Mouse (Mus musculus): ENCODE results near the gene Slc20a1. TPM values are rescaled to one million over a fixed set of nuclear protein-coding genes. Genes with fewer than 3 reads are reported as not detected.
A peak's percentile ranks its signal among the peaks of the same experiment; 100 is the strongest.

Slc20a1 gene
- polyA plus RNA-seq, 1 experiment from 2014 or later: 20.1 TPM

GRCm38 (mm10) chr2:129184853-129185252 lies 13.7 kb upstream of the Slc20a1 start:
- H3K9ac ChIP-seq (ENCODE audit: low read length): no peak overlapping the region
- no peaks in the 10 kb centered on the region for H3K36me3 ChIP-seq (ENCODE audit: control insufficient read depth, insufficient read depth, low read length)
- 67% methylated on average over 1 of the region's 1 CpGs for WGBS
- no peaks in the 10 kb centered on the region for H3K27me3 ChIP-seq (ENCODE audit: control insufficient read depth, insufficient read depth, low read depth, low read length)
- no peaks in the 10 kb centered on the region for H3K4me1 ChIP-seq (replicated peaks; ENCODE audit: control insufficient read depth, insufficient read depth, low read length)
- H3K4me2 ChIP-seq (ENCODE audit: low read depth, low read length): no peak overlapping the region
- H3K27ac ChIP-seq (ENCODE audit: low read length): no peak overlapping the region
- H3K9me3 ChIP-seq (ENCODE audit: control insufficient read depth, low read length): no peaks in the 10 kb centered on the region
- no peak for ATAC-seq (ENCODE audit: low read depth)
- no peak overlapping the region for H3K4me3 ChIP-seq (ENCODE audit: low read length)

- Histone ChIP-seq H3K9me3 (ENCODE audit: control insufficient read depth, low read length) (no peaks in the 10 kb centered on the region), H3K4me2 (ENCODE audit: low read depth, low read length) (no peak overlapping the region), H3K4me1 (replicated peaks; ENCODE audit: control insufficient read depth, insufficient read depth, low read length) (no peaks in the 10 kb centered on the region), H3K27ac (ENCODE audit: low read length) (no peak overlapping the region), H3K4me3 (ENCODE audit: low read length) (no peak overlapping the region), H3K36me3 (ENCODE audit: control insufficient read depth, insufficient read depth, low read length) (no peaks in the 10 kb centered on the region), H3K27me3 (ENCODE audit: control insufficient read depth, insufficient read depth, low read depth, low read length) (no peaks in the 10 kb centered on the region), H3K9ac (ENCODE audit: low read length) (no peak overlapping the region)
- no peak for ATAC-seq (ENCODE audit: low read depth)
- 64% methylated on average over 10 of the region's 10 CpGs for WGBS
Observed at GRCm38 (mm10) chr2:129185611-129186290, 12.8 kb upstream of the Slc20a1 start.

- 38% methylated on average over 5 of the region's 5 CpGs for WGBS
- no peak for ATAC-seq (ENCODE audit: low read depth)
- no peaks in the 10 kb centered on the region for H3K27me3 ChIP-seq (ENCODE audit: control insufficient read depth, insufficient read depth, low read depth, low read length)
- H3K9ac ChIP-seq (ENCODE audit: low read length): no peak overlapping the region
- no peaks in the 10 kb centered on the region for H3K9me3 ChIP-seq (ENCODE audit: control insufficient read depth, low read length)
- H3K4me2 ChIP-seq (ENCODE audit: low read depth, low read length): no peak overlapping the region
- no peaks in the 10 kb centered on the region for H3K4me1 ChIP-seq (replicated peaks; ENCODE audit: control insufficient read depth, insufficient read depth, low read length)
- no peak overlapping the region for H3K4me3 ChIP-seq (ENCODE audit: low read length)
- no peaks in the 10 kb centered on the region for H3K36me3 ChIP-seq (ENCODE audit: control insufficient read depth, insufficient read depth, low read length)
- no peak overlapping the region for H3K27ac ChIP-seq (ENCODE audit: low read length)
Observed at GRCm38 (mm10) chr2:129186291-129186919, 12.2 kb upstream of the Slc20a1 start.

GRCm38 (mm10) chr2:129192392-129193150 lies 6.0 kb upstream of the Slc20a1 start:
- H3K27ac ChIP-seq (ENCODE audit: low read length): no peak overlapping the region
- no peak overlapping the region for H3K9ac ChIP-seq (ENCODE audit: low read length)
- no peaks in the 10 kb centered on the region for H3K9me3 ChIP-seq (ENCODE audit: control insufficient read depth, low read length)
- H3K36me3 ChIP-seq (ENCODE audit: control insufficient read depth, insufficient read depth, low read length): no peaks in the 10 kb centered on the region
- H3K4me1 ChIP-seq (replicated peaks; ENCODE audit: control insufficient read depth, insufficient read depth, low read length): peaks cover 3% of the 10 kb centered on the region; the same call in 1 of the 2 replicates
- H3K27me3 ChIP-seq (ENCODE audit: control insufficient read depth, insufficient read depth, low read depth, low read length): no peaks in the 10 kb centered on the region
- no peak overlapping the region for H3K4me2 ChIP-seq (ENCODE audit: low read depth, low read length)
- 74% methylated on average over 7 of the region's 7 CpGs for WGBS
- ATAC-seq (ENCODE audit: low read depth): no peak
- H3K4me3 ChIP-seq (ENCODE audit: low read length): no peak overlapping the region

- Histone ChIP-seq H3K4me2 (ENCODE audit: low read depth, low read length) (no peak overlapping the region), H3K4me1 (replicated peaks; ENCODE audit: control insufficient read depth, insufficient read depth, low read length) (peaks cover 17% of the 10 kb centered on the region), H3K27me3 (ENCODE audit: control insufficient read depth, insufficient read depth, low read depth, low read length) (no peaks in the 10 kb centered on the region), H3K27ac (ENCODE audit: low read length) (no peak overlapping the region), H3K4me3 (ENCODE audit: low read length) (no peak overlapping the region), H3K9ac (ENCODE audit: low read length) (no peak overlapping the region), H3K36me3 (ENCODE audit: control insufficient read depth, insufficient read depth, low read length) (0 out of 2 replicates have a peak, but pooled peaks cover 2% of the 10 kb centered on the region), H3K9me3 (ENCODE audit: control insufficient read depth, low read length) (no peaks in the 10 kb centered on the region)
- whole genome bisulfite sequencing: 95% methylated on average over 2 of the region's 2 CpGs
- no peak for ATAC-seq (ENCODE audit: low read depth)
Observed at GRCm38 (mm10) chr2:129196317-129196716, 2.2 kb upstream of the Slc20a1 start.

GRCm38 (mm10) chr2:129197197-129197596 lies 1.4 kb upstream of the Slc20a1 start:
- no peak overlapping the region; the same call in 1 of the 2 replicates for H3K4me3 ChIP-seq (ENCODE audit: low read length)

GRCm38 (mm10) chr2:129197843-129198435 lies 625 bp upstream of the Slc20a1 start:
- Histone ChIP-seq H3K4me3 (ENCODE audit: low read length) (peak overlapping the region; percentile 88), H3K4me2 (ENCODE audit: low read depth, low read length) (peak overlapping the region; percentile 67), H3K27ac (ENCODE audit: low read length) (peak overlapping the region; percentile 43; the same call in 1 of the 2 replicates), H3K9ac (ENCODE audit: low read length) (peak overlapping the region; percentile 68), H3K36me3 (ENCODE audit: control insufficient read depth, insufficient read depth, low read length) (0 out of 2 replicates have a peak, but pooled peaks cover 2% of the 10 kb centered on the region), H3K27me3 (ENCODE audit: control insufficient read depth, insufficient read depth, low read depth, low read length) (no peaks in the 10 kb centered on the region), H3K9me3 (ENCODE audit: control insufficient read depth, low read length) (no peaks in the 10 kb centered on the region), H3K4me1 (replicated peaks; ENCODE audit: control insufficient read depth, insufficient read depth, low read length) (peaks cover 17% of the 10 kb centered on the region)
- no peak; the same call in 1 of the 2 replicates for ATAC-seq (ENCODE audit: low read depth)
- 1% methylated on average over 32 of the region's 32 CpGs for WGBS

More at GRCm38 (mm10) chr2:129197197-129197596, 1.4 kb upstream of the Slc20a1 start:
- no peak for ATAC-seq (ENCODE audit: low read depth)
- peaks cover 17% of the 10 kb centered on the region for H3K4me1 ChIP-seq (replicated peaks; ENCODE audit: control insufficient read depth, insufficient read depth, low read length)
- no peaks in the 10 kb centered on the region for H3K27me3 ChIP-seq (ENCODE audit: control insufficient read depth, insufficient read depth, low read depth, low read length)
- H3K36me3 ChIP-seq (ENCODE audit: control insufficient read depth, insufficient read depth, low read length): 0 out of 2 replicates have a peak, but pooled peaks cover 2% of the 10 kb centered on the region
- peak overlapping the region; percentile 67 for H3K4me2 ChIP-seq (ENCODE audit: low read depth, low read length)
- 63% methylated on average over 5 of the region's 5 CpGs for WGBS
- H3K9ac ChIP-seq (ENCODE audit: low read length): no peak overlapping the region
- no peak overlapping the region for H3K27ac ChIP-seq (ENCODE audit: low read length)
- no peaks in the 10 kb centered on the region for H3K9me3 ChIP-seq (ENCODE audit: control insufficient read depth, low read length)

GRCm38 (mm10) chr2:129199328-129200085 lies 943 bp downstream of the Slc20a1 start:
- 15% methylated on average over 28 of the region's 31 CpGs for WGBS
- Histone ChIP-seq H3K4me1 (replicated peaks; ENCODE audit: control insufficient read depth, insufficient read depth, low read length) (peaks cover 17% of the 10 kb centered on the region), H3K27me3 (ENCODE audit: control insufficient read depth, insufficient read depth, low read depth, low read length) (no peaks in the 10 kb centered on the region), H3K27ac (ENCODE audit: low read length) (peak overlapping the region; percentile 83), H3K9ac (ENCODE audit: low read length) (peak overlapping the region; percentile 94), H3K4me3 (ENCODE audit: low read length) (peak overlapping the region; percentile 88), H3K4me2 (ENCODE audit: low read depth, low read length) (peak overlapping the region; percentile 81), H3K36me3 (ENCODE audit: control insufficient read depth, insufficient read depth, low read length) (peaks cover 12% of the 10 kb centered on the region), H3K9me3 (ENCODE audit: control insufficient read depth, low read length) (no peaks in the 10 kb centered on the region)
- ATAC-seq (ENCODE audit: low read depth): no peak; the same call in 1 of the 2 replicates
